Mouse (Mus musculus): ENCODE results near the gene Iqgap2. TPM values are rescaled to one million over a fixed set of nuclear protein-coding genes. Genes with fewer than 3 reads are reported as not detected.

Iqgap2 gene
- total and polyA plus RNA-seq, 3 experiments = 0.61 to 2.5 (median 2.2) TPM

DNA sequence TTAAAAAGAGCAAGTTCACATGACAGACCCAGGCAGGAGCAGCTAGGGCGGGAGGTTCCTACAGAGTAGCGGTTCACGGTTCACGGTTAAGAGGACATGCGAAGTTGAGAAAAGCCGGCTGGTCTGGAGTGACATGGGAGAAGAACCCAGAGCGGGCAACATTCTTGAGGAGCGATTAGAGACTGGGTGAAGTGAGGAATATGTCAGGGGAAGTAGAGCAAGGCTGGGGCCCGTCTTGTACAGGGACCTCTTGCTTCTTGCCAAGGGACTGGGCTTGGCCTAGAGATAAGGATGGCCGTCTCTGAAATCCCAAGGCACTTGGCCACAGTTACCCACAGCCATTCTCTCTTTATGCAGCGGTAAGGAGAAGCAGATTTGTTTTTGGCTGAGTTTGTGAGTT is 275.2 kb downstream of the Iqgap2 start:
- no peaks in the 10 kb centered on the region for H3K36me3 ChIP-seq (ENCODE audit: control insufficient read depth, insufficient read depth, low read length)
- H3K9ac ChIP-seq (ENCODE audit: low read depth, low read length) = peak overlapping the region; percentile 28
- no peaks in the 10 kb centered on the region for H3K27me3 ChIP-seq (ENCODE audit: control insufficient read depth, insufficient read depth, low read length)
- H3K79me2 ChIP-seq (replicated peaks; ENCODE audit: control insufficient read depth, insufficient read depth, low read length) = peaks cover 2% of the 10 kb centered on the region; the same call in 1 of the 2 replicates
- peak overlapping the region; percentile 65 for H3K4me3 ChIP-seq
- intact Hi-C loops (cut with DNase I) = no loop called here
- peak in 1 of 2 experiments; percentile 26 for DNase-seq
- H3K4me1 ChIP-seq (ENCODE audit: control insufficient read depth, insufficient read depth, low read length) = peaks cover 9% of the 10 kb centered on the region
- peak overlapping the region; percentile 90 for H3K27ac ChIP-seq
- TF ChIP-seq CTCF (IDR thresholded peaks at IDR 0.05) = no peak
- no peak for TF ChIP-seq POLR2A (IDR thresholded peaks at IDR 0.05; ENCODE audit: insufficient read depth, low read depth, low read length)
- TF ChIP-seq EP300 (IDR thresholded peaks at IDR 0.05; ENCODE audit: insufficient read depth, low read depth, low read length) = no peak
- WGBS = 15% methylated on average over 11 of the region's 11 CpGs

DNA sequence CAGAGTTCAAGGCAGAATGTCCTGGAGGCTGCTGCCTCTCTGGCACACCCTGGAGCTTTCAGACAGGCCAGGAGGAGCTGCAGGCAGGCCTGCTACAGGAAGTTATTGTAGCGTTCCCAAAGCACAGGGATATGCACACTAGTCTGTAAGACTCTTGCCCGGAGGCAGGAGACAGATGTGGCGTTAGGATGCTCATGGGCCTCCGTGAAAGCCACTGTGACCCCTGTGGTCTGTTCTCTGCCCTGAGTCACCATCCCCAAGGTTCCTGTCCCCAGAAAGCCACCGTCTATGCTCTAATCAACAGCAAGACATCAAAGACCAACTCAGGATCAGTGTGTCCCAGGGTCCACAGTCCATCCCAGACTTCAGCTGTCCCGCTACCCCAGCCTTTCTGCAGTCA is 277.0 kb downstream of the Iqgap2 start:
- WGBS = 49% methylated on average over 6 of the region's 6 CpGs
- no peak overlapping the region; the same call in 1 of the 2 replicates for H3K27ac ChIP-seq
- no peak overlapping the region for H3K4me3 ChIP-seq
- H3K9ac ChIP-seq (ENCODE audit: low read depth, low read length) = no peak overlapping the region
- no peaks in the 10 kb centered on the region for H3K27me3 ChIP-seq (ENCODE audit: control insufficient read depth, insufficient read depth, low read length)
- intact Hi-C loops (cut with DNase I) = no loop called here
- H3K79me2 ChIP-seq (replicated peaks; ENCODE audit: control insufficient read depth, insufficient read depth, low read length) = peaks cover 2% of the 10 kb centered on the region; the same call in 1 of the 2 replicates
- H3K4me1 ChIP-seq (ENCODE audit: control insufficient read depth, insufficient read depth, low read length) = peaks cover 13% of the 10 kb centered on the region
- TF ChIP-seq EP300 (IDR thresholded peaks at IDR 0.05; ENCODE audit: insufficient read depth, low read depth, low read length) = no peak
- no peak for TF ChIP-seq POLR2A (IDR thresholded peaks at IDR 0.05; ENCODE audit: insufficient read depth, low read depth, low read length)
- no peak for TF ChIP-seq CTCF (IDR thresholded peaks at IDR 0.05)
- no peak for DNase-seq
- H3K36me3 ChIP-seq (ENCODE audit: control insufficient read depth, insufficient read depth, low read length) = no peaks in the 10 kb centered on the region

DNA sequence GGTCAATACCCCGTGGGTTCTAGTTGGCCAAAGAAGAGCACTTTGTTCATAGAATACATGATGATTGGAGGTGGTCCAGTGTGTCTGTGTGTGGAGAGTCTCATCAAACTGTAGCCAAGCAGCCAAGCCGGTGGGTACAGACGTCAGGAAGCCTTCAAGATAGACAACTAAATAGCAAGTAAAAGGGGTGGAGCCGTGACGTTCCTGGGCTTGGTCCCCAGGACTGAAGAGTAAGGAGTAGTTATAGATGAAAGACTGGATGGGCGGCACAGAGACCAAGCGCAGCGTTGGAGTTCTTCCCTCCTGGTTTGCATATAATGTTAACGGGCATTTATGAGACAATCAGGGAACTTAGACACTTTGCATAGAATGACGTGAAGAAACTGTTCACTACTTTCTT is 279.5 kb downstream of the Iqgap2 start:
- DNase-seq = no peak
- Histone ChIP-seq H3K4me1 (ENCODE audit: control insufficient read depth, insufficient read depth, low read length) (peaks cover 13% of the 10 kb centered on the region), H3K4me3 (no peak overlapping the region), H3K36me3 (ENCODE audit: control insufficient read depth, insufficient read depth, low read length) (no peaks in the 10 kb centered on the region), H3K79me2 (replicated peaks; ENCODE audit: control insufficient read depth, insufficient read depth, low read length) (peaks cover 4% of the 10 kb centered on the region; the same call in 1 of the 2 replicates), H3K27me3 (ENCODE audit: control insufficient read depth, insufficient read depth, low read length) (no peaks in the 10 kb centered on the region), H3K27ac (no peak overlapping the region), H3K9ac (ENCODE audit: low read depth, low read length) (no peak overlapping the region)
- TF ChIP-seq POLR2A (IDR thresholded peaks at IDR 0.05; ENCODE audit: insufficient read depth, low read depth, low read length) = no peak
- WGBS = 71% methylated on average over 10 of the region's 10 CpGs
- intact Hi-C loops (cut with DNase I) = no loop called here

DNA sequence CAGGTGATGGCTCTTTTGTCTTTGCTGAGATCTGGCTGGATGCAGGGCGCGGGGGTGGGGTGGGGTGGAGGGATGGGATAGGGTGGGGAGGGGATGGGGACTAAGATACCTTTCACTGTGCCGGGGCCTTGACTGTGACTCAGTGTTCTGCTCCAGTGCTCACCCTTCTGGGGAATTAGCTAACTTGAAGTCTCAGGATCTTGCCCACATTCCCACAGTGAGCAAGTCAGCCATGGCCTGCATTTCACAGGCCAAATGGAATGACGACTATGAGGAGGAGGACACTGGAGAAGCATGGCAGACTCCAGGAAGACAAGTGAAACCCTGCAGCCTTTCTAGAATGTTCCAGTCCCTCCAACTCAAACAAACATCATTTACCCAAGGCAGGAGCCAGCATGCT is 280.0 kb downstream of the Iqgap2 start:
- TF ChIP-seq CTCF (IDR thresholded peaks at IDR 0.05) (no peak), POLR2A (IDR thresholded peaks at IDR 0.05; ENCODE audit: insufficient read depth, low read depth, low read length) (no peak), EP300 (IDR thresholded peaks at IDR 0.05; ENCODE audit: insufficient read depth, low read depth, low read length) (no peak)
- H3K4me1 ChIP-seq (ENCODE audit: control insufficient read depth, insufficient read depth, low read length) = peaks cover 13% of the 10 kb centered on the region
- intact Hi-C loops (cut with DNase I) = no loop called here

DNA sequence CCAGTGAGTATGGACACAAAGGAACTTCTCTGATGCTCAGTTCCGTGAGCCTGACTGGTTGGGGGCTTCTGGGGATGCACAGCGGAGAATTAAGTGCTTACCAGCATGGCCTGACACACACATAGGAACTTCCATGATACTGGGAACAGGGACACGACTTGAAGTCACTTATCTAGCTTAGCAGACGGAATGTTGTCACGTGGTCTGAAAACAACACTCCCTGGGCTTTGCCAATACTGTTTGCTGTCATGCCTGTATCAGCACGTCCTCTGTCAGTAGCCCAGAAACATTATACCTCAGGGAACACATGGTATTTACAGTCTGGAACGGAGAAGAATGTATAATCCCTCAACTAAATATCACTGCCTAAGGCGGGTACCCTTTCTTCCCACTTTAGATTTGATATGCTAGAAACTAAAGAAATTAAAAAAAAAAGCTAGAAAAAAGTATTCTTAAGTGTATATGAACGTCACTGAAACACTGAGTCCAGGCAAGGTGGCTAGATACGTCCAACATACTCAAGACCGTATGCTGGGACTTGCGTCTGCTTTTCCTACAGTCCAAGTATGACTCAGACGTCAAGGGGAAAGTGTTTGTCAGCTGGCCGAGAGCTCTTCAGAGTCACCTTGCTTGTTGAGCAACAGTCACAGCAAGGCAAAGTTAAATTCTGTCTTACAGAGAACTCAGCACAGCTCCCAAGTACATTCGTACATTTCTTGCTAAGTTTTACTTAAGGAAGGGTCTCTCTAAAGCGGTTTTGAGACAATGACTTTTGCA is 280.7 kb downstream of the Iqgap2 start:
- H3K79me2 ChIP-seq (replicated peaks; ENCODE audit: control insufficient read depth, insufficient read depth, low read length) = peaks cover 4% of the 10 kb centered on the region; the same call in 1 of the 2 replicates
- 42% methylated on average over 16 of the region's 16 CpGs for WGBS
- H3K9ac ChIP-seq (ENCODE audit: low read depth, low read length) = no peak overlapping the region
- no peaks in the 10 kb centered on the region for H3K36me3 ChIP-seq (ENCODE audit: control insufficient read depth, insufficient read depth, low read length)
- intact Hi-C loops (cut with DNase I) = no loop called here
- DNase-seq = peak; percentile 33 to 47
- no peaks in the 10 kb centered on the region for H3K27me3 ChIP-seq (ENCODE audit: control insufficient read depth, insufficient read depth, low read length)
- TF ChIP-seq POLR2A (IDR thresholded peaks at IDR 0.05; ENCODE audit: insufficient read depth, low read depth, low read length) = 0 out of 2 replicates have a peak, but pooled peaks have one; percentile 26
- no peak for TF ChIP-seq CTCF (IDR thresholded peaks at IDR 0.05)
- 0 out of 2 replicates have a peak, but pooled peaks have one; percentile 54 for TF ChIP-seq EP300 (IDR thresholded peaks at IDR 0.05; ENCODE audit: insufficient read depth, low read depth, low read length)
- H3K27ac ChIP-seq = peak overlapping the region; percentile 66
- H3K4me3 ChIP-seq = no peak overlapping the region
- peaks cover 13% of the 10 kb centered on the region for H3K4me1 ChIP-seq (ENCODE audit: control insufficient read depth, insufficient read depth, low read length)

More for the DNA sequence above, 280.0 kb downstream of the Iqgap2 start:
- Histone ChIP-seq H3K27me3 (ENCODE audit: control insufficient read depth, insufficient read depth, low read length) (no peaks in the 10 kb centered on the region), H3K4me3 (no peak overlapping the region), H3K79me2 (replicated peaks; ENCODE audit: control insufficient read depth, insufficient read depth, low read length) (peaks cover 4% of the 10 kb centered on the region; the same call in 1 of the 2 replicates), H3K9ac (ENCODE audit: low read depth, low read length) (no peak overlapping the region), H3K27ac (no peak overlapping the region; the same call in 1 of the 2 replicates), H3K36me3 (ENCODE audit: control insufficient read depth, insufficient read depth, low read length) (no peaks in the 10 kb centered on the region)
- no peak for DNase-seq
- WGBS = 71% methylated on average over 4 of the region's 4 CpGs

DNA sequence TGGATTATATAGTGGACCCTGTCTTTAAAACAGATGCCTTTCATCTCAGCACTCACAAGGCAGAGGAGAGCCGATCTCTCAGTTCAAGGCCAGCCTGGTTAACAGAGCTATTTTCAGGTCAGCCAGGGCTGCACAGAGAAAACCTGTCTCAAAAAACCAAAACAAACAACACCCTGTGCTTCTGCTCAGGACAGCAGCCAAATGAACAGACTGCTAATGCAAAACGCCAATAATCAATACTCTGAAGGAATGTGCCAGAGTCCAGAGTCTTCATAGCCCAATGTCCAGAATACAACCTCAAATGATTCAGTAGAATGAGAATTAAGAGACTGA is 282.7 kb downstream of the Iqgap2 start:
- no peaks in the 10 kb centered on the region for H3K27me3 ChIP-seq (ENCODE audit: control insufficient read depth, insufficient read depth, low read length)
- no peaks in the 10 kb centered on the region for H3K36me3 ChIP-seq (ENCODE audit: control insufficient read depth, insufficient read depth, low read length)
- H3K4me1 ChIP-seq (ENCODE audit: control insufficient read depth, insufficient read depth, low read length) = peaks cover 6% of the 10 kb centered on the region
- WGBS = 82% methylated on average over 2 of the region's 2 CpGs
- DNase-seq = no peak
- TF ChIP-seq CTCF (IDR thresholded peaks at IDR 0.05) = no peak
- no peak for TF ChIP-seq EP300 (IDR thresholded peaks at IDR 0.05; ENCODE audit: insufficient read depth, low read depth, low read length)
- no peak for TF ChIP-seq POLR2A (IDR thresholded peaks at IDR 0.05; ENCODE audit: insufficient read depth, low read depth, low read length)
- H3K9ac ChIP-seq (ENCODE audit: low read depth, low read length) = no peak overlapping the region
- H3K27ac ChIP-seq = no peak overlapping the region
- H3K4me3 ChIP-seq = no peak overlapping the region
- intact Hi-C loops (cut with DNase I) = no loop called here
- H3K79me2 ChIP-seq (replicated peaks; ENCODE audit: control insufficient read depth, insufficient read depth, low read length) = peaks cover 4% of the 10 kb centered on the region; the same call in 1 of the 2 replicates

Measured in heart, adult 2 months (tissue).